Mouse (Mus musculus) spleen, adult 2 months (tissue): ENCODE measurements at regions not wholly inside any gene's neighbourhood (a gene's known extent, or its start where the extent isn't known, plus 50 kb on each side); places are given as distances from the start of the nearest gene placed in this dataset.

Experiments
- CTCF ChIP-seq: fragments of 200-500 bp; IDR thresholded peaks from 2 replicates; pipeline ENCODE4 v1.5.1; 2011; ENCODE audit warnings: mild to moderate bottlenecking, inconsistent platforms; ENCODE audit not compliant: insufficient read depth, insufficient read length, insufficient replicate concordance; ENCODE audit errors: extremely low read depth
- POLR2A ChIP-seq: fragments of 200-500 bp; IDR thresholded peaks from 2 replicates; pipeline ENCODE4 v1.6.1; 2011; ENCODE audit warnings: low read depth, low read length, inconsistent platforms

- TF ChIP-seq POLR2A, result no peak
- no peak for TF ChIP-seq CTCF
Measured at GRCm38 (mm10) chr2:128339061-128339642, 213.3 kb downstream of the Bcl2l11 start.
